Mouse (Mus musculus): Measurements from ENCODE around the gene Tmem204. TPM values are rescaled to one million over a fixed set of nuclear protein-coding genes. Genes with fewer than 3 reads are reported as not detected.

The Tmem204 gene
- polyA plus RNA-seq, 1 experiment from 2014 or later: 11.3 TPM

- H3K4me3 ChIP-seq: peak overlapping the region; percentile 35
Observed at GRCm38 (mm10) chr17:25080960-25081381, 2.4 kb downstream of the Tmem204 start.

GRCm38 (mm10) chr17:25080210-25080609, 3.2 kb downstream of the Tmem204 start:
- H3K9me3 ChIP-seq (replicated peaks): no peaks in the 10 kb centered on the region
- peaks cover 18% of the 10 kb centered on the region for H3K36me3 ChIP-seq
- H3K4me3 ChIP-seq: peak overlapping the region; percentile 35
- peaks cover 61% of the 10 kb centered on the region for H3K4me1 ChIP-seq
- H3K27me3 ChIP-seq (ENCODE audit: low read depth, poor library complexity, severe bottlenecking): no peaks in the 10 kb centered on the region
- no peak for DNase-seq (ENCODE audit: low spot score)
- 90% methylated on average over 13 of the region's 13 CpGs for whole genome bisulfite sequencing
- H3K27ac ChIP-seq: peak overlapping the region; percentile 95

More at GRCm38 (mm10) chr17:25080960-25081381, 2.4 kb downstream of the Tmem204 start:
- Histone ChIP-seq H3K27me3 (ENCODE audit: low read depth, poor library complexity, severe bottlenecking) (no peaks in the 10 kb centered on the region), H3K9me3 (replicated peaks) (no peaks in the 10 kb centered on the region), H3K27ac (peak overlapping the region; percentile 95), H3K36me3 (peaks cover 21% of the 10 kb centered on the region), H3K4me1 (peaks cover 68% of the 10 kb centered on the region)
- DNase-seq (ENCODE audit: low spot score): no peak
- WGBS: 80% methylated on average over 11 of the region's 11 CpGs

GRCm38 (mm10) chr17:25077771-25078372, 5.5 kb downstream of the Tmem204 start:
- peaks cover 39% of the 10 kb centered on the region for H3K4me1 ChIP-seq
- peaks cover 18% of the 10 kb centered on the region for H3K36me3 ChIP-seq
- H3K4me3 ChIP-seq: peak overlapping the region; percentile 13; the same call in 1 of the 2 replicates
- no peaks in the 10 kb centered on the region for H3K9me3 ChIP-seq (replicated peaks)
- no peak overlapping the region for H3K27ac ChIP-seq
- DNase-seq (ENCODE audit: low spot score): no peak
- H3K27me3 ChIP-seq (ENCODE audit: low read depth, poor library complexity, severe bottlenecking): no peaks in the 10 kb centered on the region
- WGBS: 89% methylated on average over 13 of the region's 13 CpGs

DNA sequence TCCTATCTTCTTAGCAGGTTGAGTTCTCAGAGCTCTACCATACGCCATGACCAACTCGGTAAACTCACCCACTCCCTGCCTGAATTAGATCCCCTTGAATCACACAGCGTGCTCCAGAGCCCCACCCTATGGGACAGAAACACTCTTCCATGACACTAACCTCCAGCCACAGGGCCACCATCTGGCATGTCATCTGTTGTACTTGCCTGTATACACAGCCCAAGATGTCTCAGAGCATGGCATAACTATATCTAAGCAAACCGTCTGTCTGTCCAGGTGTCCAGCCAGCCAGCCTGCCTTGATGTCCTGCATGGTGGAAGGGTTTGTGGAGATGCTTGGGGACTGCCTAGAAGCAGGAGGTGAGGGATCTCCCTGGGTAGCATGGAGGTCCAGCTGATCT, 6.5 kb downstream of the Tmem204 start:
- Histone ChIP-seq H3K4me1 (peaks cover 29% of the 10 kb centered on the region), H3K27me3 (ENCODE audit: low read depth, poor library complexity, severe bottlenecking) (no peaks in the 10 kb centered on the region), H3K9me3 (replicated peaks) (no peaks in the 10 kb centered on the region), H3K27ac (no peak overlapping the region), H3K36me3 (peaks cover 18% of the 10 kb centered on the region), H3K4me3 (no peak overlapping the region)
- 90% methylated on average over 4 of the region's 4 CpGs for WGBS
- DNase-seq (ENCODE audit: low spot score): no peak

DNA sequence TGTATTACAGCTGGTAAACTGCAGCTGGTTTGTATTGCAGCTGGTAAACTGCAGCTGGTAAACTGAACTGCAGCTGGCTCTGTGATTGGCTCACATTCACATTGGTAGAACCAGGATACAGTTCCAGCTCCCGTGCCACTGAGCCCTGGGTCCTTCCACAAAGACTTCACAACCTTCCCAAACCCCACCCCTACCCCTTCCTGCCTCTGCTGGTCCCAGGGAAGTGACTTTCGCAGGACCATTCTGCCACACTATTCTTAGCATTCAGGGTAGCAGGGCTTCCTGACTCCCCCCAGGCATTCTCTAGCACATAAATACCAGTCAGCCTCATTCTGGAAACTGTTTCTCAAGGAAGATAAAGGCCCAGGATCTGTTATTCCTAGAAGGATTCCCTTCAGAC, 14.7 kb downstream of the Tmem204 start:
- Histone ChIP-seq H3K36me3 (peaks cover 27% of the 10 kb centered on the region), H3K4me3 (no peak overlapping the region), H3K9me3 (replicated peaks) (no peaks in the 10 kb centered on the region), H3K27ac (no peak overlapping the region), H3K4me1 (no peaks in the 10 kb centered on the region), H3K27me3 (ENCODE audit: low read depth, poor library complexity, severe bottlenecking) (no peaks in the 10 kb centered on the region)
- no peak for DNase-seq (ENCODE audit: low spot score)
- WGBS: 67% methylated on average over 2 of the region's 2 CpGs

DNA sequence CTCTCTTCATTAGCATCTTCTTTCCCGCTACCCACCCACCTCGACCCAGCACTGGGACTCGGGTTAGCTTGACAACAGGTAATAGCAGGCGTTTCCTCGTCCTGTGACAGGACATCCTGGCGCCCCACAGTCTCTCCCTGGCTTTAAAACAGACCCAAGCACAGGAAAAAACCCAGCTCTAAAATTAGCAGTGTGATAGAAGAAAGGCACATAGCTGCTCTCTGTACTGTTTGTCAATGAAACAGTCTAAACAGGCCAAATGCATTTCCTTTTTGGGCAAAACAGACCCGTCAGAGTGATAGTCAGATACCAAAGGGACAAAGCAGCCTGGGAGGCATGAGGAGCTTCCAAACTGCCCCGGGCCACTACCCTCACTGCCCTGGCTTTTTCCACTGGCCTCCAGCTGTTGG, 15.9 kb downstream of the Tmem204 start:
- Histone ChIP-seq H3K4me3 (no peak overlapping the region), H3K27ac (no peak overlapping the region), H3K4me1 (no peaks in the 10 kb centered on the region), H3K27me3 (ENCODE audit: low read depth, poor library complexity, severe bottlenecking) (no peaks in the 10 kb centered on the region), H3K36me3 (peaks cover 35% of the 10 kb centered on the region), H3K9me3 (replicated peaks) (no peaks in the 10 kb centered on the region)
- WGBS: 71% methylated on average over 8 of the region's 8 CpGs
- DNase-seq (ENCODE audit: low spot score): no peak

GRCm38 (mm10) chr17:25066595-25066994, 16.8 kb downstream of the Tmem204 start:
- H3K27ac ChIP-seq: no peak overlapping the region
- 94% methylated on average over 7 of the region's 7 CpGs for WGBS
- H3K27me3 ChIP-seq (ENCODE audit: low read depth, poor library complexity, severe bottlenecking): no peaks in the 10 kb centered on the region
- peaks cover 43% of the 10 kb centered on the region for H3K36me3 ChIP-seq
- no peaks in the 10 kb centered on the region for H3K4me1 ChIP-seq
- no peak overlapping the region for H3K4me3 ChIP-seq
- H3K9me3 ChIP-seq (replicated peaks): no peaks in the 10 kb centered on the region
- DNase-seq (ENCODE audit: low spot score): no peak

DNA sequence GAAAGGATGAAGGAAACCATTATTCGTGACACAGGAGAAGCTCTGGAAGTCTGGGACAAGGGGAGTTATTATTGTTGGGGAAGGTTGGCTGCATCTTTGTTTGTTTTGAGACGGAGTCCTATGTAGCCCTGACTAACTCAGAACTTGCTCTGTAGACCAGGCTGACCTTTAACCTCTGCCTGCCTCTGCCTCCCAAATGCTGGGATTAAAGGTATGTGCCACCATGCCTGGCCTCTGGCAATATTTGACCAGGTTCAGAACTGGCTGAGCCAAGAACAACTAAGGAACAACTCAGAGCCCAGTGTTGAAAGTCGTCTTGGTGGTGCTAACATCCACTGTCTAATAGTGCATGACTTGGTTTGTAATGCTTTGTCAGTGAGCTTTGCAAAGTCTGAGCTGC, 18.2 kb downstream of the Tmem204 start:
- Histone ChIP-seq H3K27me3 (ENCODE audit: low read depth, poor library complexity, severe bottlenecking) (no peaks in the 10 kb centered on the region), H3K27ac (no peak overlapping the region), H3K4me3 (no peak overlapping the region), H3K9me3 (replicated peaks) (no peaks in the 10 kb centered on the region), H3K4me1 (no peaks in the 10 kb centered on the region), H3K36me3 (peaks cover 53% of the 10 kb centered on the region)
- 91% methylated on average over 3 of the region's 3 CpGs for WGBS
- DNase-seq (ENCODE audit: low spot score): no peak

GRCm38 (mm10) chr17:25064351-25064750, 19.0 kb downstream of the Tmem204 start:
- H3K27me3 ChIP-seq (ENCODE audit: low read depth, poor library complexity, severe bottlenecking): no peaks in the 10 kb centered on the region
- H3K36me3 ChIP-seq: peaks cover 61% of the 10 kb centered on the region
- no peaks in the 10 kb centered on the region for H3K9me3 ChIP-seq (replicated peaks)
- no peak overlapping the region for H3K4me3 ChIP-seq
- no peaks in the 10 kb centered on the region for H3K4me1 ChIP-seq
- 86% methylated on average over 9 of the region's 9 CpGs for WGBS
- H3K27ac ChIP-seq: no peak overlapping the region
- no peak for DNase-seq (ENCODE audit: low spot score)

DNA sequence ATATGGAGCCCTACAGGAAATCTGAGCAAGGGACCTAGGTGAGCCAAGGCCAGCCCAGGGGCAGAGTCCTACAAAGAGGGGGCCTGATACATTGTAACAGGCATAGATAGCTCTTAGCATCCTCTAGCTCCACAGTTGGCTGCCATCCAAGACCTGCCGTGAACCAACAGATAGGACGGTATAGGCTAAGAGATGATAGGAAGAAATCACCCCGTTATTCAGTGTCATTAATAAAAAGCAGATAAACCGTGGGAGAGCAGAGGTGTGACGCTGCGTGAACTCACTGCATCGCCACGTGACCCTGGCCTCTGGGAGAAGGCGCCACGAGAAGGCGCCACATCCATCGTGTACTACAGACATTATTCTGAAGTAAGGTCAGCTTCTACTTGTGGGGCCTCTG, 19.5 kb downstream of the Tmem204 start:
- H3K27ac ChIP-seq: no peak overlapping the region
- H3K27me3 ChIP-seq (ENCODE audit: low read depth, poor library complexity, severe bottlenecking): no peaks in the 10 kb centered on the region
- DNase-seq (ENCODE audit: low spot score): no peak
- peaks cover 63% of the 10 kb centered on the region for H3K36me3 ChIP-seq
- no peak overlapping the region for H3K4me3 ChIP-seq
- H3K9me3 ChIP-seq (replicated peaks): no peaks in the 10 kb centered on the region
- 93% methylated on average over 12 of the region's 12 CpGs for WGBS
- no peaks in the 10 kb centered on the region for H3K4me1 ChIP-seq

GRCm38 (mm10) chr17:25063261-25063660, 20.1 kb downstream of the Tmem204 start:
- 91% methylated on average over 4 of the region's 4 CpGs for WGBS
- Histone ChIP-seq H3K27me3 (ENCODE audit: low read depth, poor library complexity, severe bottlenecking) (no peaks in the 10 kb centered on the region), H3K9me3 (replicated peaks) (no peaks in the 10 kb centered on the region), H3K27ac (no peak overlapping the region), H3K4me1 (no peaks in the 10 kb centered on the region), H3K36me3 (peaks cover 64% of the 10 kb centered on the region), H3K4me3 (no peak overlapping the region)
- no peak for DNase-seq (ENCODE audit: low spot score)

DNA sequence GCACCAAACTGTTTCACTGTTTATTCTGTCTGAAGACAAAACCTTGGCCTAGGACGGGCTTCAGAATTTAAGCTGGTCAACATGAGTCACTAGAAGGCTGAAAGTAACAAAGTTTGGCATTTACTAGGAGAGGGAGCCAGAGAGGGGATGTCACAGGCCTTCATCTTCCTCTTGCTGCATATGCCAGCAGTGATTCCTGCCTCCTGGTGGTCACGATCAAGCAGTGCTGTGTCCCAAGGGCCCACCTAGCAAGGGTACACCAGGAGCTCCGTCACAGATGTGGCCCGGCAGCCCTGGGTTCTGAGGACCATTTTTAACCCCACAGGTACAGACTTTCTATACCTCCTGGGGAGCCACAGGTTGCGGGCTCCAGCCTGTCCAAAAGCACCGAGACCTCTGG, 26.4 kb downstream of the Tmem204 start:
- 93% methylated on average over 6 of the region's 6 CpGs for WGBS
- Histone ChIP-seq H3K4me1 (no peaks in the 10 kb centered on the region), H3K36me3 (peaks cover 83% of the 10 kb centered on the region), H3K9me3 (replicated peaks) (no peaks in the 10 kb centered on the region), H3K27ac (no peak overlapping the region), H3K4me3 (no peak overlapping the region), H3K27me3 (ENCODE audit: low read depth, poor library complexity, severe bottlenecking) (no peaks in the 10 kb centered on the region)
- no peak for DNase-seq (ENCODE audit: low spot score)

- H3K9me3 ChIP-seq (replicated peaks): no peaks in the 10 kb centered on the region
- peaks cover 72% of the 10 kb centered on the region for H3K36me3 ChIP-seq
- H3K4me1 ChIP-seq: no peaks in the 10 kb centered on the region
- H3K27ac ChIP-seq: no peak overlapping the region
- 83% methylated on average over 9 of the region's 9 CpGs for WGBS
- no peaks in the 10 kb centered on the region for H3K27me3 ChIP-seq (ENCODE audit: low read depth, poor library complexity, severe bottlenecking)
- DNase-seq (ENCODE audit: low spot score): no peak
- no peak overlapping the region for H3K4me3 ChIP-seq
Observed at GRCm38 (mm10) chr17:25053274-25053673, 30.1 kb downstream of the Tmem204 start.

DNA sequence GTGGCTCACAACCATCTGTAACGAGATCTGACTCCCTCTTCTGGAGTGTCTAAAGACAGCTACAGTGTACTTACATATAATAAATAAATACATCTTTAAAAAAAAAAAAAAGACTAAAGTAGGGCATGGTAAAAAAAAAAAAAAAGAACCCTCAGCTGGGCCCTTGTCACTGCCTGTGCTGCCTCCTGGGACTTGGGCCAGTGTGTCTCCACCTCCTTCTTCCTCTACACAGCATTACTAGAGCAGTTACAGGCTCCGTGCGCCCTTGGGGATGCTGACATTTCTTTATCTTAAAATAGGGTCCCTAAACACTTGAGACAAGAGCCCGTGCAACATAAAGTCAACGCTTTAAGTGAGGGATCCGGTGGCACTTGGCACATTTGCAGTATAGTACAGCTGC, 36.2 kb downstream of the Tmem204 start:
- DNase-seq (ENCODE audit: low spot score): no peak
- H3K9me3 ChIP-seq (replicated peaks): no peaks in the 10 kb centered on the region
- H3K4me1 ChIP-seq: peaks cover 8% of the 10 kb centered on the region; the same call in 1 of the 2 replicates
- peaks cover 44% of the 10 kb centered on the region for H3K36me3 ChIP-seq
- no peak overlapping the region for H3K27ac ChIP-seq
- no peaks in the 10 kb centered on the region for H3K27me3 ChIP-seq (ENCODE audit: low read depth, poor library complexity, severe bottlenecking)
- WGBS: 93% methylated on average over 6 of the region's 6 CpGs
- no peak overlapping the region for H3K4me3 ChIP-seq
